Mouse (Mus musculus) small intestine, adult 2 months (tissue): ENCODE data around the gene Foxo3. TPM values are rescaled to one million over a fixed set of nuclear protein-coding genes. Genes with fewer than 3 reads are reported as not detected.
A peak's percentile ranks its signal among the peaks of the same experiment; 100 is the strongest.

Experiments used
- H3K27ac ChIP-seq: fragments of 200-500 bp; 2 replicates; pipeline ENCODE4 v1.5.1; 2012; ENCODE audit warnings: low read depth, low read length, control low read depth, inconsistent platforms; ENCODE audit not compliant: insufficient read depth
- H3K27me3 ChIP-seq: fragments of 200-500 bp; 2 replicates; pipeline ENCODE4 v1.6.1; 2012; ENCODE audit warnings: mild to moderate bottlenecking, moderate library complexity, low read length, inconsistent platforms; ENCODE audit not compliant: control insufficient read depth, insufficient read depth
- H3K36me3 ChIP-seq: fragments of 200-500 bp; 2 replicates; pipeline ENCODE4 v1.6.1; 2012; ENCODE audit warnings: mild to moderate bottlenecking, low read length, control low read depth, inconsistent platforms; ENCODE audit not compliant: control insufficient read depth, insufficient read depth
- H3K4me1 ChIP-seq: fragments of 200-500 bp; 2 replicates; pipeline ENCODE4 v1.6.1; 2012; ENCODE audit warnings: low read length, inconsistent platforms, mixed read lengths; ENCODE audit not compliant: control insufficient read depth, insufficient read depth, insufficient read length
- H3K4me3 ChIP-seq: fragments of 200-500 bp; 2 replicates; pipeline ENCODE4 v1.5.1; 2012; ENCODE audit warnings: low read depth, mild to moderate bottlenecking, control low read depth, inconsistent platforms, low read length, moderate library complexity
- CTCF ChIP-seq: fragments of 200-500 bp; IDR thresholded peaks from 2 replicates; pipeline ENCODE4 v1.5.1; 2012; ENCODE audit warnings: low read depth, mild to moderate bottlenecking, control low read depth, inconsistent platforms, low read length, moderate library complexity, mixed read lengths; ENCODE audit not compliant: insufficient replicate concordance, insufficient read length; ENCODE audit errors: extremely low read depth
- POLR2A ChIP-seq: fragments of 200-500 bp; IDR thresholded peaks from 2 replicates; pipeline ENCODE4 v1.6.1; 2012; ENCODE audit warnings: low read depth, mild to moderate bottlenecking, control low read depth, inconsistent platforms, low read length, moderate library complexity
- WGBS: fragments of 180-500 bp; shearing (Covaris S2); methylation state at CpG from one replicate; pipeline ENCODE4 v1.1.7; 2018; 5-methylcytosine and 5-hydroxymethylcytosine counted together
- polyA plus RNA-seq: library from polyadenylated mRNA; depleted of rRNA; stranded (reverse); fragments of >200 nt; gene quantifications from 2 replicates; pipeline ENCODE4 v1.2.3, GENCODE M21; 2012

The Foxo3 gene
- polyA plus RNA-seq, 1 experiment, result 49.5 TPM

- WGBS, result 77% methylated on average over 6 of the region's 6 CpGs
- Histone ChIP-seq H3K27ac (no peak overlapping the region), H3K4me3 (no peak overlapping the region), H3K36me3 (peaks cover 3% of the 10 kb centered on the region; the same call in 1 of the 2 replicates), H3K27me3 (no peaks in the 10 kb centered on the region), H3K4me1 (peaks cover 8% of the 10 kb centered on the region)
- TF ChIP-seq POLR2A (no peak), CTCF (no peak)
Measured at GRCm38 (mm10) chr10:42209809-42210208, 66.7 kb downstream of the Foxo3 start.

DNA sequence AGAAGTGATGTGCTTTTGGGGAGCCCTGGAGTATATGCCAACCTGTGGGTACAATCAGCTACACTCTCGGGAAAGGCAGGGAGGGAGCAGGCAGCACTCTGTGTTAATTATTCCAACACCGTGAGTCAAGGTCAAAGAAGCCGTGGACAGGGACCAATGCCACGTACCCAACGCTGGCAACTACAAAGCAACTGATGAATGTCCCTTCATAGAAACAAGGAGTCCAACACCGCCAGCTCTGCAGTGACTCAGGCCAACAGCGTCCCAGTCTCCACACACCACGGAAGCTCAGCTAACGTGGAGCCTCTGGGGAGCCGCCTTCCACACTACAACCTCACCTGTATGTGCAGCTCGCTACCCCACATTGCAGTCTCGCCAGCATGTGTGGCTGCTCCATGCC, 68.9 kb downstream of the Foxo3 start:
- H3K4me3 ChIP-seq, result no peak overlapping the region
- TF ChIP-seq POLR2A, result no peak
- TF ChIP-seq CTCF, result no peak
- H3K27me3 ChIP-seq, result no peaks in the 10 kb centered on the region
- peaks cover 17% of the 10 kb centered on the region for H3K4me1 ChIP-seq
- no peak overlapping the region for H3K27ac ChIP-seq
- 83% methylated on average over 12 of the region's 12 CpGs for WGBS
- H3K36me3 ChIP-seq, result peaks cover 3% of the 10 kb centered on the region; the same call in 1 of the 2 replicates

DNA sequence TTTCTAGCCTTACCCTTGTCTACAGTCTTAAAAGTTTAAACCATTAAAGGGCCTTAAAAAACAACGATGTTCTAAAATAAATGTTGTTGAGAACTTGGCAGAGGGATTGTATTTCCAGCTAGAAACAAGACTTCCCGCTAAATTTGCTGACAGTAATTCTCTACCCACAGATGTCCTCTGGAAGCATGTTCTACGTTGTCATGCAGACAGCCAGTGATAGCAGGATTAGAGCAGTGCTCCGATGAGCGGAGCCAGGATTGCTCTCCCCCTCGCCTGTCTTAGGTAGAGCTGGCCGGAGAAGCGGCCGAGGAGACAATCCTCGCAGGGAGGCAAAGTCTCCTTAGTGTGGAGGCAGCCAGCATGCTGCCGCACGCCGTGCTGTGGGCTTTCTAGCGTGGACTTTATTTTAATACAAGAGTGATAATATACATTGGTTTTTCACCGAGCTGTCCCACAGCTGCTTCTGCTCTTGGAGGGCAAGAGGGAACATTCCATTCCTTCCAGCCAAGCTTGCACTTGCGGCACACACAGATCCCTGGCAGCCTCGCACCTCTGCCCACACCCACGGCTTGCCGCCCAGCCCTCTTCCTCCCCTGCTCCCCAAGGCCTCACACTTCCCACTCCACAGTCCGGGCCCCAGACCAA, 71.7 kb downstream of the Foxo3 start:
- WGBS, result 80% methylated on average over 20 of the region's 20 CpGs
- Histone ChIP-seq H3K36me3 (0 out of 2 replicates have a peak, but pooled peaks cover 1% of the 10 kb centered on the region), H3K27ac (peak overlapping the region; percentile 38; the same call in 1 of the 2 replicates)

GRCm38 (mm10) chr10:42203321-42204155, 73.0 kb downstream of the Foxo3 start:
- H3K4me1 ChIP-seq, result peaks cover 24% of the 10 kb centered on the region
- no peak overlapping the region for H3K4me3 ChIP-seq
- WGBS, result 68% methylated on average over 18 of the region's 18 CpGs
- peak overlapping the region; percentile 76 for H3K27ac ChIP-seq
- no peak for TF ChIP-seq POLR2A
- no peak for TF ChIP-seq CTCF
- no peaks in the 10 kb centered on the region for H3K27me3 ChIP-seq
- 0 out of 2 replicates have a peak, but pooled peaks cover 1% of the 10 kb centered on the region for H3K36me3 ChIP-seq

More for the DNA sequence above, 71.7 kb downstream of the Foxo3 start:
- TF ChIP-seq POLR2A, result no peak
- TF ChIP-seq CTCF, result no peak
- no peaks in the 10 kb centered on the region for H3K27me3 ChIP-seq
- no peak overlapping the region for H3K4me3 ChIP-seq
- peaks cover 24% of the 10 kb centered on the region for H3K4me1 ChIP-seq

- Histone ChIP-seq H3K27me3 (no peaks in the 10 kb centered on the region), H3K36me3 (peaks cover 3% of the 10 kb centered on the region), H3K4me3 (peak overlapping the region; percentile 24; the same call in 1 of the 2 replicates), H3K4me1 (peaks cover 23% of the 10 kb centered on the region), H3K27ac (peak overlapping the region; percentile 76)
- TF ChIP-seq CTCF (no peak), POLR2A (no peak)
- WGBS, result 29% methylated on average over 8 of the region's 8 CpGs
Measured at GRCm38 (mm10) chr10:42202561-42202960, 74.0 kb downstream of the Foxo3 start.

- Histone ChIP-seq H3K36me3 (peaks cover 23% of the 10 kb centered on the region), H3K27ac (no peak overlapping the region), H3K4me3 (no peak overlapping the region), H3K4me1 (peaks cover 21% of the 10 kb centered on the region), H3K27me3 (no peaks in the 10 kb centered on the region)
- 82% methylated on average over 3 of the region's 3 CpGs for WGBS
- TF ChIP-seq CTCF, result no peak
- TF ChIP-seq POLR2A, result no peak
Measured at GRCm38 (mm10) chr10:42199472-42199871, 77.1 kb downstream of the Foxo3 start.

DNA sequence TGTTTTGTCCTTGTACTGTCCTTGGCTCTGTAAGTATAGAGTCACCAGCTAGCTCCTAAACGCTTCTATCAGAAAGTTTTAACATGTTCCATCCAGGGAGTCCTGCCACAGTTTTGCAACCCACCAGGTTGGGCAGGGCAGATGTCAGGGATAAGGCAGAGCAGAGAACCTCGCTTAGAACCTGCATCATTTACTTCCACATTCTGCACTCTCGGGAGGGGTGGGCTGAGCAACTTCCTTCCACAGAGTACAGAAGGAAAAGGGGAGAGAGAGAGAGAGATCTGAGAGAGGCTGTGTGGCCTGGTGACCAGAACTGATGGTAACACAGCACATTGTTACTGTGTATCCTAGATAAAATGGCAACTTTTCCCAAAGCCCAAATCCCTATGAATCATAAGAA, 77.9 kb downstream of the Foxo3 start:
- TF ChIP-seq POLR2A, result no peak
- no peak for TF ChIP-seq CTCF
- Histone ChIP-seq H3K27ac (no peak overlapping the region), H3K4me1 (peaks cover 23% of the 10 kb centered on the region), H3K36me3 (peaks cover 23% of the 10 kb centered on the region), H3K4me3 (no peak overlapping the region), H3K27me3 (no peaks in the 10 kb centered on the region)
- whole genome bisulfite sequencing, result 77% methylated on average over 3 of the region's 3 CpGs
